Comparison of ENCODE assay signal across 8 mouse cellular contexts in genomic region chr2:83742210-83742609, GRCm38 (mm10). TPM values are rescaled to one million over a fixed set of nuclear protein-coding genes. Genes with fewer than 3 reads are reported as not detected.
DNase-seq lines count a peak whose midpoint lies in the region; ATAC-seq and TF ChIP-seq lines count a peak whose summit lies in the region.

No protein-coding gene starts in this region.

- no peaks in the 10 kb centered on the region for H3K9me3 ChIP-seq in forebrain, postnatal 0 days (ENCODE audit: low read length)
- no peaks in the 10 kb centered on the region for H3K9me3 ChIP-seq in forebrain, embryonic 15.5 days
- no peaks in the 10 kb centered on the region for H3K9me3 ChIP-seq in midbrain, embryonic 11.5 days (ENCODE audit: control insufficient read depth, low read length)
- H3K9me3 ChIP-seq in midbrain, embryonic 13.5 days: no peaks in the 10 kb centered on the region

- H3K27me3 ChIP-seq in forebrain, postnatal 0 days (ENCODE audit: insufficient read depth, low read length): no peaks in the 10 kb centered on the region
- H3K27me3 ChIP-seq in forebrain, embryonic 15.5 days: no peaks in the 10 kb centered on the region
- H3K27me3 ChIP-seq in midbrain, embryonic 11.5 days (ENCODE audit: control insufficient read depth, insufficient read depth, low read length): no peaks in the 10 kb centered on the region
- H3K27me3 ChIP-seq in midbrain, embryonic 13.5 days: no peaks in the 10 kb centered on the region

- no peak overlapping the region for H3K9ac ChIP-seq in forebrain, postnatal 0 days
- H3K9ac ChIP-seq in forebrain, embryonic 15.5 days (replicated peaks): no peak overlapping the region
- H3K9ac ChIP-seq in midbrain, embryonic 11.5 days (ENCODE audit: low read length): no peak overlapping the region
- H3K9ac ChIP-seq in midbrain, embryonic 13.5 days (replicated peaks): no peak overlapping the region

- no peak for TF ChIP-seq CTCF in forebrain, postnatal 0 days (IDR thresholded peaks at IDR 0.05; ENCODE audit: low read depth)
- TF ChIP-seq CTCF in left cerebral cortex, adult 2 months (IDR thresholded peaks at IDR 0.05): no peak

- WGBS in forebrain, postnatal 0 days: 43% methylated on average over 9 of the region's 9 CpGs
- 44% methylated on average over 9 of the region's 9 CpGs for WGBS in forebrain, embryonic 15.5 days
- WGBS in midbrain, embryonic 11.5 days: 52% methylated on average over 9 of the region's 9 CpGs
- WGBS in midbrain, embryonic 13.5 days: 47% methylated on average over 9 of the region's 9 CpGs

- H3K4me1 ChIP-seq in forebrain, postnatal 0 days (ENCODE audit: insufficient read depth): no peaks in the 10 kb centered on the region
- no peaks in the 10 kb centered on the region for H3K4me1 ChIP-seq in forebrain, embryonic 15.5 days
- no peaks in the 10 kb centered on the region for H3K4me1 ChIP-seq in midbrain, embryonic 11.5 days (ENCODE audit: control insufficient read depth, insufficient read depth, low read length)
- H3K4me1 ChIP-seq in midbrain, embryonic 13.5 days (replicated peaks): 0 out of 2 replicates have a peak, but pooled peaks cover 2% of the 10 kb centered on the region

- H3K36me3 ChIP-seq in forebrain, postnatal 0 days (ENCODE audit: insufficient read depth): no peaks in the 10 kb centered on the region
- no peaks in the 10 kb centered on the region for H3K36me3 ChIP-seq in forebrain, embryonic 15.5 days
- no peaks in the 10 kb centered on the region for H3K36me3 ChIP-seq in midbrain, embryonic 11.5 days (ENCODE audit: control insufficient read depth, insufficient read depth, low read length)
- no peaks in the 10 kb centered on the region for H3K36me3 ChIP-seq in midbrain, embryonic 13.5 days

- no peak overlapping the region for H3K4me3 ChIP-seq in forebrain, postnatal 0 days (ENCODE audit: low read depth, low read length)
- no peak overlapping the region for H3K4me3 ChIP-seq in forebrain, embryonic 15.5 days
- no peak overlapping the region for H3K4me3 ChIP-seq in midbrain, embryonic 11.5 days (ENCODE audit: low read depth, low read length)
- H3K4me3 ChIP-seq in midbrain, embryonic 13.5 days (replicated peaks): no peak overlapping the region
- no peak overlapping the region for H3K4me3 ChIP-seq in left cerebral cortex, adult 2 months

- no peak overlapping the region for H3K27ac ChIP-seq in forebrain, postnatal 0 days (ENCODE audit: low read depth, low read length)
- no peak overlapping the region for H3K27ac ChIP-seq in forebrain, embryonic 15.5 days (replicated peaks)
- no peak overlapping the region for H3K27ac ChIP-seq in midbrain, embryonic 11.5 days (ENCODE audit: low read depth, low read length)
- no peak overlapping the region for H3K27ac ChIP-seq in midbrain, embryonic 13.5 days
- peak overlapping the region; percentile 45; the same call in 1 of the 2 replicates for H3K27ac ChIP-seq in left cerebral cortex, adult 2 months

- ATAC-seq in forebrain, postnatal 0 days: peak; percentile 38; the same call in 1 of the 2 replicates
- ATAC-seq in forebrain, embryonic 15.5 days (replicated peaks): no peak
- ATAC-seq in midbrain, embryonic 11.5 days (ENCODE audit: low FRiP score): 0 out of 2 replicates have a peak, but pooled peaks have one; percentile 31
- ATAC-seq in midbrain, embryonic 13.5 days: no peak

- H3K4me2 ChIP-seq in forebrain, postnatal 0 days (ENCODE audit: low read depth): no peak overlapping the region
- no peak overlapping the region for H3K4me2 ChIP-seq in forebrain, embryonic 15.5 days (replicated peaks)
- H3K4me2 ChIP-seq in midbrain, embryonic 11.5 days: no peak overlapping the region
- H3K4me2 ChIP-seq in midbrain, embryonic 13.5 days (replicated peaks): no peak overlapping the region

- no peak for DNase-seq in forebrain, postnatal 0 days
- no peak for DNase-seq in midbrain, embryonic 11.5 days (ENCODE audit: low spot score, missing footprints)
- DNase-seq in left cerebral cortex, adult 2 months (ENCODE audit: extremely low spot score in 1 of 2, low spot score in 2 of 2): peak in 1 of 2 experiments; percentile 48
- DNase-seq in right cerebral cortex, postnatal 25 days: peak; percentile 52
- DNase-seq in thymus, adult 18-20 months: no peak
- DNase-seq in ovary, postnatal 36 days (ENCODE audit: low spot score): no peak

- intact Hi-C loops in left cerebral cortex, adult 2 months (cut with DNase I): loop anchor here (2.0 kb wide), 1 partner anchor 13 kb away; no protein-coding TSS in a partner anchor

RNA-seq across cellular contexts. Expression of gene Itgav, which starts 18.0 kb away (rescaled TPM):
- 17.2 and 27.7 TPM in 2 replicates for total RNA-seq in forebrain, postnatal 0 days (2014; rRNA removed)
- 17.6 and 22.6 TPM in 2 replicates for polyA plus RNA-seq in forebrain, postnatal 0 days (2015; fragmentation: Nextera tagmentation; extraction: Ambion mirVana)
- polyA plus RNA-seq in forebrain, embryonic 15.5 days (2015; fragmentation: Nextera tagmentation; extraction: Ambion mirVana): 18.2 and 19.9 TPM in 2 replicates
- 40.5 and 41.7 TPM in 2 replicates for polyA plus RNA-seq in midbrain, embryonic 11.5 days (2014; fragmentation: Nextera tagmentation; extraction: Ambion mirVana)
- polyA plus RNA-seq in midbrain, embryonic 13.5 days (2015; fragmentation: Nextera tagmentation; extraction: Ambion mirVana): 19.7 and 23.0 TPM in 2 replicates
- 100 to 1,000 TPM; 135 to 149 TPM for total RNA-seq in left cerebral cortex, adult 2 months (2021)

Comparison
In these comparisons a context has a peak if more than half of its experiments do, and no peak if none do; other contexts are left out.
1. ATAC-seq: peak in forebrain, postnatal 0 days (single experiment) and midbrain, embryonic 11.5 days (single experiment); none in forebrain, embryonic 15.5 days (single experiment) and midbrain, embryonic 13.5 days (single experiment).